Mouse (Mus musculus) lung, postnatal 10 days (tissue): ENCODE results near the gene Cd99l2.
"Not testable (repeated sequence)": the region's sequence is repeated elsewhere in the genome, so short reads cannot be mapped to it uniquely, and the experiment has no call there.

Experiments used
- DNase-seq: peaks from one replicate; pipeline ENCODE4 v3.0.0; 2021

Cd99l2 gene

DNA sequence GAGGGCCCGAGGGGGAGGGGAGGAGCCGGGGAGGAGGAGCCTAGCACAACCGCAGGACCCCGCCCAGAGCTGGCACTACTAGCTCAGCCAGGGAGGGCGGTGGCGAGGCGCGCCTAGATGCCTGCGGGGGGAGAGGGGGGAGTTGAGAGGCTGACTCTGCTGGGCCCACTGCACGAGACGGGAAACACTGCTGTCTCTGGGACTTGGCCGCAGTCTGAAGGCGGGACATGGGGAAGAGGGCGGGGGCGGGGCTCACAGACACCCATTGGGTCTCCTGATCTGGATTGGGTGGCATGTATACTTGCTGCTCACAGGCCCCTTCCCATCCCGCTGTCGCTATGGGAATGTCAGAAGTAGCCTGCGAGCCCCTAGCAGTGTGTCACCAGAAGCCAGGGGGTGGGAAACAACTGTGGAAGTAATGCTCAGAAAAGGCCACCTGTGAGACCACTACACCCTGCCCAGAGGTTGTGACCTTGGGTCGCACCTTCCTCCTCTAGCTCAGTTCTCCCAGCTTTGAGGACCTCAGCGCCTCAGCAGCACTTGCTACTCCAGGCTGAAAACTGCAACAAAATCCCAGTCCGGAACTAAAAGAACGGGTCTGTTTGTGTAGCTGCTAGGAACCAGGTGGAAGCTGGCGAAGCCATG lies at the start of gene Cd99l2:
Gene Cd99l2, minus strand, starts transcription at position 216 of the 645 bp plus-strand sequence.
- DNase-seq = peak; percentile 95

GRCm38 (mm10) chrX:71540821-71541510 lies 48.3 kb upstream of the Cd99l2 start:
- peak; percentile 32 for DNase-seq

DNA sequence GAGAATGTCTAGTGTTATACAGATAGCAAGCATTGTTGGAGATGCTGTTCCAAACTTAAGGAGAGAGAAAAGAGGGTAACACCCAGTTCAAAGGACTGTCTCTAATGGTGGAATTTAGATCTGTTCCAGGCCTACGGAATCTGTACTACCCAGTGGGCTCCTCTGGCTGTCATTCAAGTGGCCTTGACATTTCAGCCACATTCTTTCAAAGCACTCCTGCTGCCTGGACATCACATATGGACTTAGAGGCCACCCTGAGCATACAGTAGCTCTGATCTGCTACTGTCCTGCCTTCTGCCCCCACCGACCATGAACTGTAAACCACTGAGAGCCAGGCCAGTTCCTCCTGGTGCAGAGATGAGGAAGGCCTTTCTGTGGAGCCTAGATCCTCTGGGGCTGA lies 45.1 kb upstream of the Cd99l2 start:
- DNase-seq = no peak

GRCm38 (mm10) chrX:71534102-71534501 lies 41.5 kb upstream of the Cd99l2 start:
- no peak for DNase-seq

GRCm38 (mm10) chrX:71532635-71533034 lies 40.0 kb upstream of the Cd99l2 start:
- peak; percentile 4 for DNase-seq

- peak; percentile 2 for DNase-seq
Measured at GRCm38 (mm10) chrX:71528646-71529045, 36.0 kb upstream of the Cd99l2 start.

DNA sequence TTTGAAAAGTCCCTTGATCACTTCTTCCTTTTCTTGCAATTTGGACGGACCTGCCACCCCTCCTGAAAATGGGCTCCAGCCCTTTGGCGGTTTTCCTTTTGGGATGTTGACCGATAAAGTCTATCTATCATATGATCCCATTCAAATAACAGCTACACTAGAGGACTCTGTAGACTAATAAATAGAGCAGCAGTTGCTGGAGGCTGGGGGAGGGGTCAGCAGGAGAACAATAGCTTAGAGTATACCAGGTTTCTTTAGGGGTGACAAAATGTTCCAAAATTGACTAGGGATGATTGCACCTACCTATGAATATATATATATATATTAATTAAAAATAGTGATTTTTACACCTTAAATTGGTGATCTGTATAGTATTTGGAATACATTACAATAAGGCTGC lies 35.5 kb upstream of the Cd99l2 start:
- no peak for DNase-seq

DNA sequence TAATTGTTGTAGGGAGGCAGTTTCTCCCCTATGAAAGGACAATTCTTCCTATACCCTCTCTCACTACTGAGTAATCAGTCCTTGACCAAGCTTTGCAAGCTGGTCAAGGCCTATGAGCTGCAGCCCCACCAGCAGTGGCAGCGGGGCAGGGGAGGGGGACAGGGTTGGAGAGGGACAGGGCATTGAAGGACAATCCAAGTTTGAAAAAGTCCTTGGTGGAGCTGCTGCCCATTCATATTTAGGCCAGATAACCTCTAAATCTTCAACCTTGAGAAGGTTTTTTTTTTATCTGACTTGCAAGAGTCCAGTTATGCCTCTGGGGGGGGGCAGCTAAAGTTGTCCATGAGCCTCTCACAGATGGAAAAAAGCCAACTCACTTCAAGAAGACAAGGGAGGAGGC lies 34.8 kb upstream of the Cd99l2 start:
- no peak for DNase-seq

DNA sequence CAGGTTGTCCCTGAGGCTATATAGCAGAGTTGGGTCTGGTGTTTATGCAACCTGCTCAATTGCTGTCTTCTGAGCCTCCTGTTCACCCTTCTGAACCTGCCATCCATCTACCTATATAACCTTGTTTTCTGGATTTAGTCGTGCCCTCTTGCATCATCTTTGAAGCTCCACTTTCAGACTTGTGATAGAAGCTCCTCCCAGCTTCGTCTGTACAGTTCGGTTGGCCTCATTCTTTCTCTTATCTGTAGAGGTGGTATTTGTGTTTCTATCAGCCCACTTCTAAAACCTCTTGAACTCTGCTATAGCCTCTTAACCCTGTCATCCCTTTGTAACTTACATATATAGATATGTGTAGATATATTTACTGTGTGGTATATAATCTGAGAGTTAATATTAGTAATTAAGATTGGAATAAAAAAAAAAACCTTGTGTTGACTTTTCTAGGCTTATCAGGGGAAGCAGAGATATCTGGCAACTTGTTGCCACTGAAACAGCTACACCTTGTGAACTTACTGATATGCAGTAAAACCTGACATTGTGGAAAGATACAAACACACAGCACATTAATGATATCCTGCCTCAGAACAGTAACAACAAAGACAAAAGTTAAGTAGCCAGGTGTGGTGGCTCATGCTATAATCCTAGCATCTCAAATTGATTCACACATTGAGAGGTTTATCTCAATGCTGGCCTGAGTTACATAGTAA lies 33.1 kb upstream of the Cd99l2 start:
- DNase-seq = no peak

DNA sequence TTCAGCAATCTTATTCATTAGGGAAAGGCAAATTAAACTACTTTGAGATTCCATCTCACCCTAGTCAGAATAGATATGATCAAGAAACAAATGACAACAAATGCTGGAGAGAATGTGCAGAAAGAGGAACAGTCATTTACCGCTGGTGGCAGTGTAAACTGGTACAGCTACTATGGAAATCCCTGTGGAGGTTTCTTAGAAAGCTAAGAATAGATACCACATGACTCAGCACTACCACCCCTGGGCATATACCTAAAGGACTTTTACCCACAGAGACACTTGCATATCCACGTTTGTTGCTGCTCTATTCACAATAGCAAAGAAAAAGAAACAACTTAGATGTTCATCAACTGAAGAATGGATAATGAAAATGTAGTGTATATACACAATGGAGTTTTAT lies 31.7 kb upstream of the Cd99l2 start:
- DNase-seq = no peak

DNA sequence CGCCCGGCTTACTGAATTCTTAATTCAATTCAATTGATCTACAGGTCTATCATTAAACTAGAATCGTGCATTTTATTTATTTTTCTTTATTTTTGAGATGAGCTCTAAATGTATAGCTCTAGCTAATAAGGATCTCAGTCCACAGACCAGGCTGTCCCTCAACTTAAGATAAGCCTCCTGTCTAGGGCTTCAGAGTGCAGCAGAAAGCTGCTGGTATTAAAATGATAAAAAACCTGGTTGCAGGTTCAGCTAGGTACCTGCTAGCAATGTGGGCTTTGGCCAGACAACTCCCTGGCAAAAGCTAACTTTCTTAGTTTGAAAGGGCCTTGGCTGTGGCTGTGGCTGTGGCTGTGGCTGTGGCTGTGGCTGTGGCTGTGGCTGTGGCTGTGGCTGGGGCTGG lies 30.2 kb upstream of the Cd99l2 start:
- no peak for DNase-seq

GRCm38 (mm10) chrX:71519252-71519651 lies 26.6 kb upstream of the Cd99l2 start:
- DNase-seq = no peak

DNA sequence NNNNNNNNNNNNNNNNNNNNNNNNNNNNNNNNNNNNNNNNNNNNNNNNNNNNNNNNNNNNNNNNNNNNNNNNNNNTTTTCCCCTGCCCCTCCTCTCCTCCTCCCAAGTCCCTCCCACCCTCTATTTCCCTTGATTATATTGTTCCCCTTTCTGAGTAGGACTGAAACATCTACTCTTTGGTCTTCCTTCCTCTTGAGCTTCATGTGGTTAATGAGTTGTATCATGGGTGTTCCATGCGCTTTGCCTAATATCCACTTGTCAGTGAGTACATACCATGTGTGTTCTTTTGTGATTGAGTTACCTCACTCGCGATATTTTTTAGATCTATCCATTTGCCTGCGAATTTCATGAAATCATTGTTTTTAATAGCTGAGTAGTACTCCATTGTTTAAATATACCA lies 13.9 kb upstream of the Cd99l2 start:
- not testable (repeated sequence) for DNase-seq

DNA sequence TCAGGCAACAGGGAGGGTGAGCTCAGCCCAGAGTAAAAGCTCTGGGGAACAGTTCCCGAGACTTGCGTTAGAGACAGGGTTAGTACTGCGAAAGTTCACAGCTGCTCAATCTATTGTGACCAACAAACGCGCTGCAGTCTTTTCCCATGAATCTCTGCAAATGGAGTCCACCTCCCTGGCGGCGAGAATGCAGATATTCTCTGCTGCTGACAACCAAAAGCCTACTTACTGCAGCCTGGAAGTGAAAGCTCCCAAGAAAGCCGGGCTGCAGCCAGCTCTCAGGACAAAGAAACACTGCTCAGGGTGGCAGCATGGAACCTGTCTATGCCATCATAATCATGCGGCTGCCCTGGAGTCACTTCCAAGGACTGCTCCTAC lies 619 bp upstream of the Cd99l2 start:
- peak; percentile 50 for DNase-seq

DNA sequence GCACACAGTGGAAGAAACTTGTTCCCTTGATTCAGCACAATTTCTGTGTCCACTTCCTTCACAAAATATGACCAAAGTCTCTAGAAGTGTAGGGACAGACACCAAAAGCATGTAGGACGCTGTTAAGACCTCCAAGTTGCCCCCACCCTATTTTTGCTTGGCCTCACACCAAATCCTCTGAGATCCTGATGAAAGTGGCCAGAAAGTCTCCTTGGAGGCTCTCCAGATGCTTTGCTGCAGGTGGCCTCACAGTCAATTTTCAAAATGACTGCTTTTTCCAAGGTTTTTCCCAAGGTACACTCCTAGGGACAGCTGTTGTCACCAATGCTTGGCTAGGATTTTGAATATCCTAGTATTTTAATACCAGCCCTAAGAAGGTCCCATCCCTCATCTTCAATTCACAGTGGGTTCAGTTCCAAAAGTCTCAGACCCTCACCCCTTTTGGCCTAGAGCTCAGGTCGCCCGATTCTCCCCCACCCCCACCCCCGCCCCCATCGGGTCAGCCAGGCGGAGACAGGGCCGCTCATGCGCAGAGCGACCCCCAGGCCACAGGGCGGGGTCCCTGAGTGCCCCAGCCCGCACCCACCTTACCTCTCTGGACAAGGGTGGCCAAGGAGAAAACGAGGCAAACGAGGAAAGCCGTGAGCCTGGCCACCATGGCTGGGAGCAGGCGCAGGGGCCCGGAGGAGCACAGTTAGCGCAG lies 567 bp downstream of the Cd99l2 start:
- DNase-seq = no peak

GRCm38 (mm10) chrX:71489353-71489752 lies 3.3 kb downstream of the Cd99l2 start:
- DNase-seq = no peak

- DNase-seq = no peak
Measured at GRCm38 (mm10) chrX:71482244-71482643, 10.4 kb downstream of the Cd99l2 start.

DNA sequence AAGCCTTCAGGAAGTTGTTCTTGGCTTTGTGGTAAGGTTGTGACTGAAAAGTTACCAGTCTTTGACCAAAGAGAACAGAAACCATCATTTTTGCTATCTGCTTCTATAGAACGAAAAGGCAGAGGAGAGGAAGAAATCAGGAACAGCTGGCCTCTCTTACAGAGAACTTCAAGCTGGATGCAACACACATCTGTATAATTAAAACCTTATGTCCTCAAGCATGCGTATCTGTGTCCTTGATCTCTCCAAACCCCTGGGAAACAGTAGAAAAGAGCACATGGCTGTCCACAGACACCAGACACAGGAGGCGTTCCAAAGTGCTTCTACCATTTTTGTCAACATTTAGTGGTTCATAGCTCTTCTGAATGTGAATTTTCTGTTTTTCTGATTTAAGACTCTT lies 16.7 kb downstream of the Cd99l2 start:
- no peak for DNase-seq

- no peak for DNase-seq
Measured at GRCm38 (mm10) chrX:71475497-71475896, 17.2 kb downstream of the Cd99l2 start.

GRCm38 (mm10) chrX:71475084-71475483 lies 17.6 kb downstream of the Cd99l2 start:
- DNase-seq = no peak

DNA sequence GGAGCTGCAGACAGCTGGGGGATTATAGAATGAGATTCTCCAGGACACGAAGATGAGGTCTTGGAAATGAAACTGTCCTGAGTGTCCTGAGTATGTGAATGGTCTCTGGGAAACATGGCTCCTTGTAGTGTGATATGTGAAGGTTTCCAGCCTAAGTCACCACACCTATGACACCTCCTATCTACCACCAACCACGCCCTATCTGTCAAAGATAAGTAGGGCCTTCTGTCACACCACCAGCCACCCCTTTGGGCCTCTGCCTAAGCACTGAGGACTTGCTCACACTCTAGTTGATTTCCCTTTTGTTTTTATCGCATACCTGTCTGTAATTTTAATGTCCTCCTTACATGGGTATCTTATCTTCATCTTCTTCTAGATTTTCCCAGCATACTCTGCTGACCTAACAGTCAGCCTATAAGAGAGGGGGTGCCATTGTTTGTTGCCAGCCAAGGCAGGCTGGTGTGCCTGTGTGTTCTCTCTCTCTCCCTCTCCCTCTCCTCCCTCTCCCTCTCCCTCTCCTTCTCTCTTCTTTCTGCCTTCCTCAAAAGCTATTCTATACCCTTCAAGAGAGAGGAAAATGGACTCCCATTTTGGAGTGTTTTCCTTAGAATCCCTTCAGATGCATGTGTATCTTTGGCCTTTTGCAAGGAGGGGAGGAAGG lies 18.2 kb downstream of the Cd99l2 start:
- no peak for DNase-seq

- no peak for DNase-seq
Measured at GRCm38 (mm10) chrX:71468639-71469295, 23.9 kb downstream of the Cd99l2 start.
